ENCODE assay signal across 15 mouse cellular contexts in the genomic region with DNA sequence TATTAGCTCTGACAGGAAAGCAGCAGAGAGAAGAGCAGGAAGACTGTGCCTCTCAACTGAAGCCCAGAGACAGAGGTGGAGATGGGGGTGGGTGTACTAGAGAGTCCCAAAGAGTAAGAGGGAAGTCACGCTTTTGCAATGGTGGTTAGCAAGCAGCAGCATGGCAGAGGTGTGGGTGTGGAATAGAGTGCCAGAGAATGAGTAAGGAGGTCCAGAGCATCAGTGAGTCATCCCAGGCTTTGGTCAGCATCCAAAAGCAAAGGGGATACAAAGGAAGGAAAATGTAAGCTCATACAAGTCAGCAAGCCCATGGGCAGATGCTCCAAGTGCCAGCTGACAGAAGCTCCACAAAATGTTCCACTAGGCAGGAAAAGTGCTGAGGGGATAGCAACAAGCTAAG. TPM values are rescaled to one million over a fixed set of nuclear protein-coding genes. Genes with fewer than 3 reads are reported as not detected.
DNase-seq lines count a peak whose midpoint lies in the region; ATAC-seq lines count a peak whose summit lies in the region.
"Had no signal": no experiment of that assay in that cellular context is flagged by ENCODE, and none has a peak within 500 bp of the region (broad histone marks: within the 10 kb centered on the region; RNA-seq: fewer than 3 reads in every experiment).

No protein-coding gene starts in this region.

- intact Hi-C loops in left cerebral cortex, postnatal 25 days (cut with DNase I), result loop anchor here (1.0 to 10.0 kb wide), 4 partner anchors 110 to 1727 kb away; no protein-coding TSS in a partner anchor

- DNase-seq in adrenal gland, adult (ENCODE audit: inconsistent age in 2 of 2, low spot score in 1 of 2), result peak; percentile 4 to 48
- no peak for DNase-seq in adrenal gland, adult 8-10 months
- DNase-seq in adrenal gland, postnatal 14 days, result peak; percentile 17
- peak; percentile 66 to 75 for DNase-seq in layer of hippocampus, adult 18-20 months (ENCODE audit: low spot score in 2 of 2)
- DNase-seq in left cerebral cortex, postnatal 25 days (ENCODE audit: low spot score in 2 of 2), result peak; percentile 58 to 98
- no peak for DNase-seq in urinary bladder, postnatal 25 days (ENCODE audit: low spot score)
- DNase-seq in gastrocnemius, adult 18-20 months (ENCODE audit: low spot score), result no peak
- DNase-seq: cerebellum, adult 11 months; gastrocnemius, adult 2 months; kidney, adult 9 months; retina, postnatal 1 day had no signal

- ATAC-seq in erythroid progenitor cell, adult 5-6 weeks (replicated peaks; ENCODE audit: low FRiP score, poor library complexity, severe bottlenecking), result no peak
- ATAC-seq: activated CD4-positive, CD25-positive, alpha-beta regulatory T cell, adult 4 months; midbrain, embryonic 15.5 days had no signal

RNA-seq across cellular contexts. Expression of gene Dgkb, which starts 47.7 kb away (rescaled TPM):
- 10 to 100 TPM in 2 of 4 experiments, 1 to 10 TPM in 2; 6.5 to 12.6 (median 9.2) TPM for total RNA-seq in adrenal gland, adult 8-10 months (2022)
- 3.4 and 5.5 TPM in 2 replicates for total RNA-seq in adrenal gland, postnatal 14 days (2021)
- total RNA-seq in layer of hippocampus, adult 18-20 months (2021), result 100 to 1,000 TPM; 166 to 167 TPM
- total RNA-seq in left cerebral cortex, postnatal 25 days (2021), result 100 to 1,000 TPM; 122 to 155 TPM
- not detected in 2 replicates for total RNA-seq in erythroid progenitor cell, adult 5-6 weeks (2015; ENCODE audit: low replicate concordance)
- total RNA-seq in erythroid progenitor cell, adult 5-6 weeks (2017; ENCODE audit: low replicate concordance), result not detected in 2 replicates
- total RNA-seq in gastrocnemius, adult 18-20 months (2021), result 1 to 10 TPM in 1 of 2 experiments, under 1 TPM in 1; 0.50 to 1.1 TPM
- total RNA-seq: common myeloid progenitor, adult 5-6 weeks had no signal

Comparison
In these comparisons a context has a peak if more than half of its experiments do, and no peak if none do; other contexts are left out.
1. DNase-seq: peak in adrenal gland, adult (2 of 2), adrenal gland, postnatal 14 days (single experiment), layer of hippocampus, adult 18-20 months (2 of 2) and left cerebral cortex, postnatal 25 days (2 of 2); none in adrenal gland, adult 8-10 months (single experiment), urinary bladder, postnatal 25 days (single experiment) and gastrocnemius, adult 18-20 months (single experiment).
2. RNA of gene Dgkb, which starts 47.7 kb away (total RNA-seq): 166 to 167 TPM in layer of hippocampus, adult 18-20 months and 122 to 155 TPM in left cerebral cortex, postnatal 25 days; 6.5 to 12.6 TPM in adrenal gland, adult 8-10 months, 3.4 to 5.5 TPM in adrenal gland, postnatal 14 days, 0.50 to 1.1 TPM in gastrocnemius, adult 18-20 months and not detected in erythroid progenitor cell, adult 5-6 weeks; every median in the first group is over 4 times any median in the second.